Mouse (Mus musculus): Measurements from ENCODE around the gene Lrrc36.

DNA sequence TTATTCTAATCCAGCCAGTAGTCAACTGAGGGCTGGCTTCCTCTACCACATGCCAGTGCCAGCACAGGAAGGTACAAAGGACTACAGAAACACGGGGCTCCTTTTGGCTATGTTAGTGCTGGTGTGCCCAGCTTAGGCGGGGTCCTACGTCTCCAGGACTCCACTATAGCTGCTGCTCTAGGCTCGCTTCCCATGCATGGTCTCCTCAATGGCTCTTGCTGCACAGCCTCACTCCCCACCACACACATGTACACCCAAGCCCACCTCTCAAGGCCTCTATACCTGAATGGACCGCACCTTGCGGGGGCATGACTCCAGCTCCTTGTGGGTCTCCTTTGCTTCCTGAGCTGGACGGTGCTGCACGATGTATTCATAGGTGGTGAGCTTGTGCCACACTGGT lies 62.4 kb downstream of the Lrrc36 start:
- TF ChIP-seq CTCF (IDR thresholded peaks at IDR 0.05; ENCODE audit: extremely low read depth, insufficient read depth, insufficient read length, insufficient replicate concordance) (no peak), POLR2A (IDR thresholded peaks at IDR 0.05; ENCODE audit: low read depth, low read length) (no peak)

Data from spleen, adult 2 months (tissue).